Mouse (Mus musculus) embryonic fibroblast, embryonic 13.5 days (primary cell): ENCODE data around the gene Marveld1.

Experiments used
- CTCF ChIP-seq: IDR thresholded peaks from 2 replicates; pipeline ENCODE4 v1.5.1; 2011; ENCODE audit warnings: mild to moderate bottlenecking, control low read depth, low read length, moderate library complexity, borderline replicate concordance; ENCODE audit not compliant: insufficient read depth
- POLR2A ChIP-seq: IDR thresholded peaks from 2 replicates; pipeline ENCODE4 v1.6.1; 2011; ENCODE audit warnings: low read depth, mild to moderate bottlenecking, control low read depth, low read length, moderate library complexity

DNA sequence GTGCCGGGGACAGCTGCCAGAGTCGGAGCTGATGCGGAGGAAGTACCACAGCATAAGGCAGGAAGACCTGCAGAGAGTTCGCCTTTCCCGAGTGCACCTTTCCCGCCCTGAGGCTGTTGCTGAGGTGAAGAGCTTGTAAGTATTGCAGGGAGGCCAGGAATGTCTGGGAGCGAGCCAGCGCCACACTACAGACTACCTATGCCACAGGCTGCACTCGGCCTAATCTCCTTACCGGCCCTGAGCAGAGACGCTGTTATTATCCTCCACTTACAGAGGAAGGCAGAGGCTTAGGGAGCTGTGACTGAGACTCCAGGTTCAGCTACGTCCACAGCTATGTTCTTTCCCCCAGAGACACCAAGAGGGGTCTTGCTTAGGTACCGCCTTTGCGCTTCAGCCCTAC, 32.2 kb downstream of the Marveld1 start:
- TF ChIP-seq POLR2A = no peak
- no peak for TF ChIP-seq CTCF
